Mouse (Mus musculus): ENCODE data around the gene Epb41.

DNA sequence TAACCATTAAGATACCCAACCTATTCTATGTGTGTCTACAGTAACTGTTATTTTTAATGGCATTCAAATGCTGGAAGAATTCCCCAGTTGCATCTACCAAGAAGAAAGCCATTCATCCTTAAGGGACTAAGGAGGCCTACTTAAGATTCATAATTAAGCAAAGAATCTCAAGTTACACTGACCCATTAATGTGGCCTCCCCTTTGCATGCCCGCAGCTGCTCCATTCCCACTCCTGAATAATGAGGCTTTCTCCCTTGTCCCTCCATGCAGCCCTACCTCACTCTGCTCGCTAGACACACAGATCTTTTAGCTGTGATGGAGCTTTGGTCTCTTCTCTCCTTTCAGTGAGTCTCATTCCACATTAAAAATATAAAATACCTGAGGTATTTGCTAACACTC, 40.9 kb downstream of the Epb41 start:
- TF ChIP-seq CTCF (IDR thresholded peaks at IDR 0.05; ENCODE audit: low read depth, low read length), result no peak
- TF ChIP-seq POLR2A (IDR thresholded peaks at IDR 0.05; ENCODE audit: borderline replicate concordance, low read depth, low read length), result no peak
